Mouse (Mus musculus) thymus, adult 18-20 months (tissue): ENCODE measurements around the gene Eid2.
"Not testable (repeated sequence)": the region's sequence is repeated elsewhere in the genome, so short reads cannot be mapped to it uniquely, and the experiment has no call there.

Experiments used
- DNase-seq, 2 experiments: peaks; one replicate each; pipeline ENCODE4 v3.0.0; 2022; ENCODE audit warnings: mixed read lengths in 2 of 2

Eid2 gene

GRCm38 (mm10) chr7:28267129-28268041 is at the start of gene Eid2:
Gene Eid2 (plus strand): TSS chr7:28267881.
- peak; percentile 47 to 57 for DNase-seq

GRCm38 (mm10) chr7:28218951-28219740 is 48.5 kb upstream of the Eid2 start:
- not testable (repeated sequence) for DNase-seq

GRCm38 (mm10) chr7:28226836-28227235 is 40.8 kb upstream of the Eid2 start:
- peak; percentile 19 to 44 for DNase-seq

- not testable (repeated sequence) for DNase-seq
Observed at GRCm38 (mm10) chr7:28227421-28227820, 40.3 kb upstream of the Eid2 start.

GRCm38 (mm10) chr7:28243943-28244342 is 23.7 kb upstream of the Eid2 start:
- not testable (repeated sequence) for DNase-seq

GRCm38 (mm10) chr7:28248957-28249356 is 18.7 kb upstream of the Eid2 start:
- DNase-seq, result no peak

- DNase-seq, result no peak
Observed at GRCm38 (mm10) chr7:28251976-28252375, 15.7 kb upstream of the Eid2 start.

- no peak for DNase-seq
Observed at GRCm38 (mm10) chr7:28254591-28254990, 13.1 kb upstream of the Eid2 start.

GRCm38 (mm10) chr7:28255476-28255875 is 12.2 kb upstream of the Eid2 start:
- no peak for DNase-seq

GRCm38 (mm10) chr7:28262861-28263260 is 4.8 kb upstream of the Eid2 start:
- no peak for DNase-seq

- DNase-seq, result peak in 1 of 2 experiments; percentile 23
Observed at GRCm38 (mm10) chr7:28263786-28264185, 3.9 kb upstream of the Eid2 start.

- DNase-seq, result no peak
Observed at GRCm38 (mm10) chr7:28265391-28265790, 2.3 kb upstream of the Eid2 start.

GRCm38 (mm10) chr7:28268042-28268531 is 406 bp downstream of the Eid2 start:
- peak in 1 of 2 experiments; percentile 16 for DNase-seq

- DNase-seq, result no peak
Observed at GRCm38 (mm10) chr7:28268576-28268975, 895 bp downstream of the Eid2 start.

GRCm38 (mm10) chr7:28269355-28269754 is 1.7 kb downstream of the Eid2 start:
- DNase-seq, result no peak

- DNase-seq, result no peak
Observed at GRCm38 (mm10) chr7:28271761-28272160, 4.1 kb downstream of the Eid2 start.

GRCm38 (mm10) chr7:28277237-28277614 is 9.5 kb downstream of the Eid2 start:
- DNase-seq, result no peak

- peak; percentile 89 to 90 for DNase-seq
Observed at GRCm38 (mm10) chr7:28277615-28278278, 10.1 kb downstream of the Eid2 start, which contains the start of gene Eid2b. Gene Eid2b (plus strand): TSS chr7:28277739.

- no peak for DNase-seq
Observed at GRCm38 (mm10) chr7:28278279-28278652, 10.6 kb downstream of the Eid2 start.

- no peak for DNase-seq
Observed at GRCm38 (mm10) chr7:28280630-28281029, 12.9 kb downstream of the Eid2 start.

GRCm38 (mm10) chr7:28290165-28290564 is 22.5 kb downstream of the Eid2 start:
- no peak for DNase-seq

GRCm38 (mm10) chr7:28290638-28291590 is 23.2 kb downstream of the Eid2 start, which contains the start of gene Selenov:
Gene Selenov (minus strand): TSS chr7:28291186.
- DNase-seq, result no peak
